Mouse (Mus musculus): Measurements from ENCODE around the gene Mfap3l.
"Not testable (repeated sequence)": the region's sequence is repeated elsewhere in the genome, so short reads cannot be mapped to it uniquely, and the experiment has no call there.

Gene Mfap3l

GRCm38 (mm10) chr8:60632250-60632932 lies at the start of gene Mfap3l:
Gene Mfap3l (plus strand): TSS chr8:60632827.
- H3K36me3 ChIP-seq (ENCODE audit: insufficient read depth, low read length): no peaks in the 10 kb centered on the region
- peaks cover 62% of the 10 kb centered on the region for H3K27me3 ChIP-seq (ENCODE audit: insufficient read depth, low read length)
- H3K9me3 ChIP-seq (ENCODE audit: low read length): no peaks in the 10 kb centered on the region
- peaks cover 20% of the 10 kb centered on the region for H3K4me1 ChIP-seq (replicated peaks; ENCODE audit: low read depth, low read length)
- peak within 1 kb of the TSS; percentile 87 for H3K4me3 ChIP-seq (replicated peaks; ENCODE audit: low read length)
- TF ChIP-seq NANOG (IDR thresholded peaks at IDR 0.05; ENCODE audit: borderline replicate concordance, low read length): no peak
- no peak for TF ChIP-seq POU5F1 (IDR thresholded peaks at IDR 0.05; ENCODE audit: borderline replicate concordance, low read length)
- TF ChIP-seq CTCF (conservative IDR thresholded peaks at IDR 0.05; ENCODE audit: low read length): no peak

GRCm38 (mm10) chr8:60583369-60583768 lies 49.3 kb upstream of the Mfap3l start:
- no peaks in the 10 kb centered on the region for H3K27me3 ChIP-seq (ENCODE audit: insufficient read depth, low read length)
- TF ChIP-seq CTCF (conservative IDR thresholded peaks at IDR 0.05; ENCODE audit: low read length): no peak
- no peak for TF ChIP-seq POU5F1 (IDR thresholded peaks at IDR 0.05; ENCODE audit: borderline replicate concordance, low read length)
- no peak for TF ChIP-seq NANOG (IDR thresholded peaks at IDR 0.05; ENCODE audit: borderline replicate concordance, low read length)
- no peak overlapping the region for H3K4me3 ChIP-seq (replicated peaks; ENCODE audit: low read length)
- H3K36me3 ChIP-seq (ENCODE audit: insufficient read depth, low read length): no peaks in the 10 kb centered on the region
- H3K9me3 ChIP-seq (ENCODE audit: low read length): peaks cover 5% of the 10 kb centered on the region; the same call in 1 of the 2 replicates
- no peaks in the 10 kb centered on the region for H3K4me1 ChIP-seq (replicated peaks; ENCODE audit: low read depth, low read length)

- H3K36me3 ChIP-seq (ENCODE audit: insufficient read depth, low read length); H3K9me3 ChIP-seq (ENCODE audit: low read length); H3K27me3 ChIP-seq (ENCODE audit: insufficient read depth, low read length): not testable (repeated sequence)
- H3K4me1 ChIP-seq (replicated peaks; ENCODE audit: low read depth, low read length): peaks cover 11% of the 10 kb centered on the region
- peak overlapping the region; percentile 78 for H3K4me3 ChIP-seq (replicated peaks; ENCODE audit: low read length)
Observed at GRCm38 (mm10) chr8:60591352-60592105, 41.1 kb upstream of the Mfap3l start.

GRCm38 (mm10) chr8:60594761-60595160 lies 37.9 kb upstream of the Mfap3l start:
- TF ChIP-seq CTCF (conservative IDR thresholded peaks at IDR 0.05; ENCODE audit: low read length) (peak; percentile 57), POU5F1 (IDR thresholded peaks at IDR 0.05; ENCODE audit: borderline replicate concordance, low read length) (no peak), NANOG (IDR thresholded peaks at IDR 0.05; ENCODE audit: borderline replicate concordance, low read length) (no peak)
- Histone ChIP-seq H3K4me3 (replicated peaks; ENCODE audit: low read length) (no peak overlapping the region), H3K9me3 (ENCODE audit: low read length) (no peaks in the 10 kb centered on the region), H3K27me3 (ENCODE audit: insufficient read depth, low read length) (no peaks in the 10 kb centered on the region; the same call in 1 of the 2 replicates), H3K36me3 (ENCODE audit: insufficient read depth, low read length) (no peaks in the 10 kb centered on the region), H3K4me1 (replicated peaks; ENCODE audit: low read depth, low read length) (peaks cover 11% of the 10 kb centered on the region)

- Histone ChIP-seq H3K27me3 (ENCODE audit: insufficient read depth, low read length) (peaks cover 3% of the 10 kb centered on the region; the same call in 1 of the 2 replicates), H3K4me1 (replicated peaks; ENCODE audit: low read depth, low read length) (no peaks in the 10 kb centered on the region), H3K9me3 (ENCODE audit: low read length) (peaks cover 10% of the 10 kb centered on the region), H3K36me3 (ENCODE audit: insufficient read depth, low read length) (no peaks in the 10 kb centered on the region), H3K4me3 (replicated peaks; ENCODE audit: low read length) (no peak overlapping the region)
- no peak for TF ChIP-seq POU5F1 (IDR thresholded peaks at IDR 0.05; ENCODE audit: borderline replicate concordance, low read length)
Observed at GRCm38 (mm10) chr8:60611580-60612111, 21.0 kb upstream of the Mfap3l start.

GRCm38 (mm10) chr8:60616928-60617327 lies 15.7 kb upstream of the Mfap3l start:
- Histone ChIP-seq H3K9me3 (ENCODE audit: low read length) (0 out of 2 replicates have a peak, but pooled peaks cover under 1% of the 10 kb centered on the region), H3K4me1 (replicated peaks; ENCODE audit: low read depth, low read length) (peaks cover 15% of the 10 kb centered on the region), H3K36me3 (ENCODE audit: insufficient read depth, low read length) (no peaks in the 10 kb centered on the region), H3K27me3 (ENCODE audit: insufficient read depth, low read length) (peaks cover under 1% of the 10 kb centered on the region; the same call in 1 of the 2 replicates), H3K4me3 (replicated peaks; ENCODE audit: low read length) (no peak overlapping the region)
- TF ChIP-seq NANOG (IDR thresholded peaks at IDR 0.05; ENCODE audit: borderline replicate concordance, low read length): no peak
- TF ChIP-seq CTCF (conservative IDR thresholded peaks at IDR 0.05; ENCODE audit: low read length): peak; percentile 23
- no peak for TF ChIP-seq POU5F1 (IDR thresholded peaks at IDR 0.05; ENCODE audit: borderline replicate concordance, low read length)

- no peaks in the 10 kb centered on the region for H3K36me3 ChIP-seq (ENCODE audit: insufficient read depth, low read length)
- no peak overlapping the region for H3K4me3 ChIP-seq (replicated peaks; ENCODE audit: low read length)
- TF ChIP-seq CTCF (conservative IDR thresholded peaks at IDR 0.05; ENCODE audit: low read length) (no peak), POU5F1 (IDR thresholded peaks at IDR 0.05; ENCODE audit: borderline replicate concordance, low read length) (no peak), NANOG (IDR thresholded peaks at IDR 0.05; ENCODE audit: borderline replicate concordance, low read length) (no peak)
- peaks cover 10% of the 10 kb centered on the region for H3K27me3 ChIP-seq (ENCODE audit: insufficient read depth, low read length)
- no peaks in the 10 kb centered on the region for H3K9me3 ChIP-seq (ENCODE audit: low read length)
- peaks cover 19% of the 10 kb centered on the region for H3K4me1 ChIP-seq (replicated peaks; ENCODE audit: low read depth, low read length)
Observed at GRCm38 (mm10) chr8:60621561-60621960, 11.1 kb upstream of the Mfap3l start.

- Histone ChIP-seq H3K9me3 (ENCODE audit: low read length) (no peaks in the 10 kb centered on the region), H3K36me3 (ENCODE audit: insufficient read depth, low read length) (no peaks in the 10 kb centered on the region), H3K4me1 (replicated peaks; ENCODE audit: low read depth, low read length) (peaks cover 19% of the 10 kb centered on the region), H3K27me3 (ENCODE audit: insufficient read depth, low read length) (peaks cover 14% of the 10 kb centered on the region), H3K4me3 (replicated peaks; ENCODE audit: low read length) (no peak overlapping the region)
- TF ChIP-seq CTCF (conservative IDR thresholded peaks at IDR 0.05; ENCODE audit: low read length) (no peak), POU5F1 (IDR thresholded peaks at IDR 0.05; ENCODE audit: borderline replicate concordance, low read length) (no peak), NANOG (IDR thresholded peaks at IDR 0.05; ENCODE audit: borderline replicate concordance, low read length) (no peak)
Observed at GRCm38 (mm10) chr8:60622056-60622455, 10.6 kb upstream of the Mfap3l start.
